Mouse (Mus musculus): Measurements from ENCODE around the gene Ninj1.

Ninj1 gene

GRCm38 (mm10) chr13:49171729-49172128 is 15.6 kb upstream of the Ninj1 start:
- DNase-seq (ENCODE audit: low read depth, low spot score): no peak

GRCm38 (mm10) chr13:49172335-49172734 is 14.9 kb upstream of the Ninj1 start:
- no peak for DNase-seq (ENCODE audit: low read depth, low spot score)

GRCm38 (mm10) chr13:49172971-49173596 is 14.2 kb upstream of the Ninj1 start:
- peak; percentile 74 for DNase-seq (ENCODE audit: low read depth, low spot score)

- no peak for DNase-seq (ENCODE audit: low read depth, low spot score)
Measured at GRCm38 (mm10) chr13:49175509-49175908, 11.8 kb upstream of the Ninj1 start.

- peak; percentile 67 for DNase-seq (ENCODE audit: low read depth, low spot score)
Measured at GRCm38 (mm10) chr13:49178839-49179585, 8.3 kb upstream of the Ninj1 start.

- DNase-seq (ENCODE audit: low read depth, low spot score): no peak
Measured at GRCm38 (mm10) chr13:49180274-49180673, 7.0 kb upstream of the Ninj1 start.

GRCm38 (mm10) chr13:49180691-49181090 is 6.6 kb upstream of the Ninj1 start:
- no peak for DNase-seq (ENCODE audit: low read depth, low spot score)

- DNase-seq (ENCODE audit: low read depth, low spot score): no peak
Measured at GRCm38 (mm10) chr13:49181411-49181984, 5.8 kb upstream of the Ninj1 start.

GRCm38 (mm10) chr13:49183161-49183560 is 4.1 kb upstream of the Ninj1 start:
- no peak for DNase-seq (ENCODE audit: low read depth, low spot score)

GRCm38 (mm10) chr13:49183646-49184045 is 3.6 kb upstream of the Ninj1 start:
- no peak for DNase-seq (ENCODE audit: low read depth, low spot score)

- DNase-seq (ENCODE audit: low read depth, low spot score): no peak
Measured at GRCm38 (mm10) chr13:49186798-49187287, 442 bp upstream of the Ninj1 start.

- DNase-seq (ENCODE audit: low read depth, low spot score): no peak
Measured at GRCm38 (mm10) chr13:49188219-49188965, 1.1 kb downstream of the Ninj1 start.

- DNase-seq (ENCODE audit: low read depth, low spot score): no peak
Measured at GRCm38 (mm10) chr13:49188966-49189360, 1.7 kb downstream of the Ninj1 start.

GRCm38 (mm10) chr13:49189970-49190870 is 2.9 kb downstream of the Ninj1 start:
- peak; percentile 47 for DNase-seq (ENCODE audit: low read depth, low spot score)

GRCm38 (mm10) chr13:49190876-49191672 is 3.8 kb downstream of the Ninj1 start:
- no peak for DNase-seq (ENCODE audit: low read depth, low spot score)

- DNase-seq (ENCODE audit: low read depth, low spot score): no peak
Measured at GRCm38 (mm10) chr13:49191673-49192035, 4.4 kb downstream of the Ninj1 start.

- DNase-seq (ENCODE audit: low read depth, low spot score): no peak
Measured at GRCm38 (mm10) chr13:49192156-49192855, 5.0 kb downstream of the Ninj1 start.

GRCm38 (mm10) chr13:49193650-49194049 is 6.4 kb downstream of the Ninj1 start:
- DNase-seq (ENCODE audit: low read depth, low spot score): no peak

- no peak for DNase-seq (ENCODE audit: low read depth, low spot score)
Measured at GRCm38 (mm10) chr13:49194811-49195210, 7.5 kb downstream of the Ninj1 start.

- no peak for DNase-seq (ENCODE audit: low read depth, low spot score)
Measured at GRCm38 (mm10) chr13:49195651-49196050, 8.4 kb downstream of the Ninj1 start.

All from skeletal muscle tissue, adult 2 months (tissue).